Mouse (Mus musculus) T-helper 1 cell (primary cell): ENCODE results near the gene Klhl5.

Source experiments
- in situ Hi-C: fragments of 300-600 bp; cut with MboI, MseI; formaldehyde crosslinking; loops from one replicate; pipeline ENCODE4 v1.15.1; 2025; ENCODE audit warnings: high pct_unique_total_duplicates

Gene Klhl5

DNA sequence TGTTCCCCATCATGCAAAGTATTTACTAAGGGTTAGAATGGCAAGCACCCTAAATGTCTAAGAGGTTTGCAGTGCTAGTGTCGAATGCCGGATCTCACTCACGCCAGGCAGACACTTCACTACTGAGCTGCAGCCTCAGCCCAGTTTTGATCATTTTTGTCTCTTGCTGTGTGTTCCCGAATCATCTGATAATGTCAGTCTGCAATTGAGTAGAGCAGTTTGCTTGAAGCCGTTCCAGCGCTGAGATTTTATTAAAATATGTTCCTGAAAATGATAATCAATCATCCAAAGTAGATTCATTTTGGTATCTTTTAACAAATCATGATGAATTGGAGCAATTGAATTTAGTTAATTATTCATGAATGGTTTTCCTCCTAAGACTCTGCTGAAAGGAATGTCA is 39.4 kb downstream of the Klhl5 start:
- in situ Hi-C loops: no loop called here

DNA sequence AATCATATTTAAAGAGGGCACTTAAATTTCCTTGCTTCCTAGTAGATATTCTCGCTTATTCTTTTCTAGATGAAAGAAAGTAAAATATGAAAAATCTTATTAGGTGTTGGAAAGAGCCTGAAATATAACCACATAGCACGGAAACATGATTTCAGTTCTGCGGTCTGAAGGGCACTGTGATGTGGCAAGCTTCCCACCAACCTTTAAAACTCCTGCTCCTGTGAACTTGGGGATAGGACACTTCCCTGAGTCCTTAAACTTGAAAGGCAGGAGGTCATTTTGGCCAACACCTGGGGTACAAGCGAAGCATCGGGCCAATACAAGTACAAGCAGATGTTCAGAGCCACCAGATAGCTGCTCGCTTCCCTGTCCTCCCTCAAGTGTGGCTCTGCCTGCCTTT is 42.4 kb downstream of the Klhl5 start:
- in situ Hi-C loops: no loop called here

DNA sequence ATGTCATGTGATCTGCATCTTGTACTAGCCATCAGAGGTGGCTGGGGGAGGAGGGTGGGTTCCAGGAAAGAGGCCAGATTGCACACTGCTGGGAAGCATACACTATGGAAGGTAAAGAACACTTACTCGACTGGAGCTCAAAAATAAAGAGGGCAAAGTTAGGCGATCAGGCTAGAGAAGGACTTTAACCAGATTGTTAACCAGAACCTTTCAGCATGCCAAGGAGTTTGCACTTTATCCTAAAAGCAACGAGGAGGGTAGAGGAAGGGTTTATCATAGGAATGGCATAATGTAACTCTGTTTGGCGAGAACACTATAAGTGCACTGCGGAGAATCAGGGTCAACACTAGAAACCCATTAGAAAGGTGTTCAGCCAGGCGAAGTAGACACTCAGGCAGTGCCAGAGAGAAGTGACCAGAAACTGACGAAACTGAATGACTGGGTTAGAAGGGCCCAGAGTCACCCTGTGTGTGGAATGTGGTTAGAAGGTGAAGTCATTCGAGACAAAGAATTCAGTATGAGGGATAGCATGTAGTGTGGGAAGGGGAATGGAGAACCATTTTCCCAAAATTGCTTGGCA is 43.1 kb downstream of the Klhl5 start:
- in situ Hi-C loops: no loop called here

DNA sequence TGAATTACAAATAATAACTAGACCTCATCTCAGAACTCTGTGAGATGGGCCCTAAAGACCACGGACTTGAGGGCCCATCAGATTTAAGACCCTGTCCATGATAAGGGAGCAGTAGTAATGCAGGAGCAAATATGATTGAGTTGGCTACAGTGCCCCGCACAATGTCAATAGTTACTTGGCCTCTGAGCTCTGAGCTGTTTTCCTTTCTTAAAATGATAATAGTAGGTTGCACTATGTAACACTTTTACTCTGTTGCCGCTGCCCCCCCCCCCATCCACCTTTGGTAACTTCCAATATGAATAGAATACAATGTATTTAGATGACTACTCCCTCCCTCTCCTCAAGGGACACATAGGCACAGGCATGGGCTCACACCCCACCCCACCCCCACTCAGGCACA is 43.9 kb downstream of the Klhl5 start:
- in situ Hi-C loops: no loop called here

DNA sequence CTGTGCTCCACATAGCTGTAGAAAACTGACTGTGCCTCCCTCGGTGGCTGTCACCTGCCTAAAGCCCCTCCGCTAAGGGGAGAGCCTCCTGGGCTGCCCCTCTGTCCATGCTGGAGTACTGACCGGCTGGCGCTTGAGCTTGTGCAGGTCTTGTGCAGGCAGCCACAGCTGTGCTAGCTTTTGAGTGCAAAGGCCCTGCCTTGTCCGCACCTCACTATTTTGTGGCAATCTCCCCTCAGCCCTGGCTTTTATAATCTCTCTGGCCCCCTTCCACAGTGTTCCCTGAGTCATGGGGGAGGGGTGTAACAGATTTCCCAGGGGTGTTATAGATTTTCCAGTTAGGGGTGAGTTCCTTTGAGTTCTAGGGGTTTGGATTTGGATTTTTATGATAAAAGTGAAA is 44.4 kb downstream of the Klhl5 start:
- in situ Hi-C loops: no loop called here

DNA sequence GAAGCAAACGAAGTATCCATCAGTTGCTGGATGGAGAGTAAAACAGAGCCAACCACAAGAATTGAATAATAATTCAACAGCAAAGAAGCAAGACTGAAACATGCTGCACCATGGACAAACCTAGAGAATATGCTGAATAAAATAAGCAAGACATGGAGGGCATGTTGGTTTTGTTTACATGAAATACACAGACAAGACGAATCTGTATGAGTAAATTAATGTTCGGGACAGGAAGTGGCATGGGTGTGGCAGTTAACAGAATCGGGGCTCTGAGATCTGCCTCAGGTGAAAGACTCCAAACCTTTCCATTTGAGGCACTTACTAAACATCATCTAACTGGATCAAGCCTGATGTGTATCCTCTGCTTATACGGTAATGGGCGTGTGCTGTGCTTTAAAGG is 46.9 kb downstream of the Klhl5 start:
- in situ Hi-C loops: no loop called here

DNA sequence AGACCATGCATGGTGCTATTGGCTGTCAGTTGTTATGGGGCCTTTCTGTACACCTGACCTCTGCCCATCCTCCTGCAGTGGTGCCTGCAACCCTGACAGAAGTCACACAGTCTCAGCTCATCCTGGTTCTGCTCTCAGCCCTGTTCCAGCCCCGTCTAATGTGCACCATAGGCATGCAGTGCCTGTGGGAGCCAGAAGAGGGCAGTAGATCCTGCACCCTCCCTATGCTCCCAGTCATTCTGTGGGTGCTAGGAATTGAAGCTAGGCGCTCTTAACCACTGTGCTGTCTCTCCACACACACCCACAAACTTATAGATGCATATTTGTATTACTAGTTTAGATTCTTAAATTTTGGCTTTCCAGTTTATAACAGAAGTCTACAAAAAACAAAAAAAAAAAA is 49.5 kb downstream of the Klhl5 start:
- in situ Hi-C loops: no loop called here

DNA sequence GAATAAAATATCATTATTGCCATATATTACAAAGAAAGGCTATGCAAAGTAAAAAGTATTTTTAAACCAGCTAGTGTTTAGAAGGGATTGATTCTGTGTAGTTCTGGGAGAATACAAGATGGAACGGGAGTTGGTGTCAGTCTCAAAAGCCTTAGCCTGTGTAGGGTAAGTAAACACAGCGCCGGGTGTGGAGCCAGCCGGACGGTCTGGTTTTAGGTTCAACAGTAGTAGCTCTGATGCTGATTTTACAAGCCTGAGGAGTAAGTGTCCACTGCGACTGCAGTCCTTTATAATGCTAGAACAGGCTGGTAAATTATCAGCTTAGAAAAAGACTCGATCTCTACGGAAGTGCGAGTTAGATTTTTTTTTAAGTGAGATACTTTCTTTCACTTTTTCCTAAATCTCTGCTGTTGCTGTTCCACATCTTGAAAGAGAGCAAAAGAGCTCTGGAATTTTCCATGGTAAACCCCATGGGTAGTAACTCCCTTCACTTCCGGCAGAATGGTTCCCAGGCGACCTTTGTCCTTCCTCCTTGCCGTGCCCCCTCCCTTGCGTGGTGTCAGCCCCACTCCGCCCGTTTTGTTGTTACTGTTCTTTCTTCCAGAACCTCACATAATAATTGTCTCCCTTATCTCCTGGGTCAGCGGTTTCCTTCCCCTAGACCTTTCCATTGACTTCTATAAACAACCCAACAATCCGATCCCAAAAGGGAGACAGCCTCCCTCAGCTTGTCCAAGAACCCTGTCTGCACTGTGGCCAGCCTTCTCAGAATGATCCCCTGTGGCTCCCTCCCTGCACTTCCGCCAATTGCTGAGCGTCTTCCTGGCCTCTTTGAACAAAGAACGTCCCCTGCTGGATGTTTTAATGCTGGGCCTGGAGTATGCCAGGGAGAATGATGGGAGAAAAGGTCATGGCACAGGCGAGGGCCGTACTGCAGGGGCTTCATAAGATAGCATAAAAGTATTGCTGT is 50.4 kb downstream of the Klhl5 start:
- in situ Hi-C loops: no loop called here

DNA sequence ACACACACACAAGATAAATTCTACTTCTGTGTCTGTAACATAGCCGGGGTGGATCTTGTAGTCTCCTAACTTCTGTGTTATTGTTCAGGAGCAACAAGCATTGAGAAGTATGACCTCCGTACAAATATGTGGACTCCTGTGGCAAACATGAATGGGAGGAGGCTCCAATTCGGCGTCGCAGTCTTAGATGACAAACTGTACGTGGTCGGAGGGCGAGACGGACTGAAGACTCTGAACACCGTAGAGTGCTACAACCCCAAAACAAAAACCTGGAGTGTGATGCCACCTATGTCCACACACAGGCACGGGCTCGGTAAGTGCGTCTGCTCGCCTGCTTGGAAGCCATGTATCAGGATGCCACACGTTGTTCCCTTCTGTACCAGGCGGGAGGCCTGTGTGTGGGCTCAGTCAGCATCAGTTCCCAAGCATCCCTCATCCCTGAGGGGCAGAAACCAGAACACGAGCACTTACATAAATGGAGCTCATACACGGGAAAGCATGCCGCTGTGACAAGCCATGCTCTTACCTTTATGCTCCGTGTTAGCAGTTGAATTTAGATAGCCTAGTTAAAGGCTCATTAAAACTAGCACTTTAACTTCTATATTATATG is 51.5 kb downstream of the Klhl5 start:
- in situ Hi-C loops: no loop called here

DNA sequence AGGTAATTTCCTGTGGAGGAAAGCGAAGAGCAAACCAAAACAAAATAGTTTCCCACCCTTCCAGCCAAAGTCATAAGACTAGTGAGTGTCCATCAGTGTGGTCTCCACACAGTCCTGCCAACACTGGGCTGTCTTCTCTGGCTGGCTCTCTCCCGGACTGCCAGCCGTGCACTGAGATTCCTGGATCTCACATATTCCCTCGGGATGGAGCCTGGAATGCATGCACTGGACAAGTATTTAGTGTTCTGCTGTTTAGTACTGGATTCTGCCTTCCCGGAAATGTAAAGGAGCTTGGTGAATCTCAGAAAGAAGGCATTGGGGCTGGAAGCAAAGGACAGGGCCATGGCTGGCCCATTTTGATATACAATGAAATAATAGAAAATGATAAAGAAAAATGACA is 55.7 kb downstream of the Klhl5 start:
- in situ Hi-C loops: no loop called here

DNA sequence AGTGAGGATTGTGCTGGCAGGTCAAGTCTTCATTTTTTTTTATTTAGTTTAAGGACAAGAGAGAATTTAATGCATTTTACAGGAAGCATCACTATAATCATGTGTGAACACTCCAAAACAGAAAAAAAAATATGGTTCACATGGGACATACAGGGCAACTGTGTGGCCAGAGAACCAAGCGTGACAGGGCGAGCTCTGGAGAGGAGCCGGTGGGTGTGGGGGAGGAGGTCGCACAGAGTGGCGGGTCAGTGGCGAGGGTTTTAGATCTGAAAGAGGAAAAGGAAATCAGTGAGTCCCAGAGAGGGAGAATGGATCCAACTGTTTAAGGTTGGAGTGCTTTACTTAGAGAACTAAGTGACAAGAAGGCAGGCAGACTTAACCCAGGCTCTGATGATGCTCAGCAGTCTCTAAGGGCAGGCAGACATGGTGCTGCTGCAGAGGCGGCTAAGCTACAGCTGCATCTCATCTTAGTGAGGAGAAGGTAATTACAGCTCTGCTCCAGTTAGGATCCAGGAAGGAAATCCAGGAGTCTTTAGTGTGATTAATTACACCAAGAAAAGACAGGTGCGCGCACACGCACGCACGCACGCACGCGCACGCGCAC is 56.3 kb downstream of the Klhl5 start:
- in situ Hi-C loops: no loop called here

DNA sequence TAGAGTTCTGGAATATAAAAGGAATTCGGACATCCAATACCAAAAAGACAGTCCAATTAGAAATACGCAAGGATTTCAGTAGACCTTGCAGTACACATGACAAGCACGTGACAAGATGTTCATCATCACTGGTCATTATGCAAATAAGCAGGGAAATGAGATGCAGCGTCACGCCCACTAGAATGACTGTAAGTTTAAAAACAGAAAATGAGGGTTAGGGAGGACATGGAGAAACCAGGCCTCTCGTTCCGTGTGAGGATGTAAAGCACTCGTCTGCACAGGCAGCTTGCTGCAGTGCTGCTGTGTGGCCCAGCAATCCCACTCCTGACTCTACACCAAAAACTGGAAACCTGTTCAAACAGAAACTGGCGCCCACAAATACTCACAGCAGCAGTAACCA is 62.9 kb downstream of the Klhl5 start:
- in situ Hi-C loops: no loop called here

DNA sequence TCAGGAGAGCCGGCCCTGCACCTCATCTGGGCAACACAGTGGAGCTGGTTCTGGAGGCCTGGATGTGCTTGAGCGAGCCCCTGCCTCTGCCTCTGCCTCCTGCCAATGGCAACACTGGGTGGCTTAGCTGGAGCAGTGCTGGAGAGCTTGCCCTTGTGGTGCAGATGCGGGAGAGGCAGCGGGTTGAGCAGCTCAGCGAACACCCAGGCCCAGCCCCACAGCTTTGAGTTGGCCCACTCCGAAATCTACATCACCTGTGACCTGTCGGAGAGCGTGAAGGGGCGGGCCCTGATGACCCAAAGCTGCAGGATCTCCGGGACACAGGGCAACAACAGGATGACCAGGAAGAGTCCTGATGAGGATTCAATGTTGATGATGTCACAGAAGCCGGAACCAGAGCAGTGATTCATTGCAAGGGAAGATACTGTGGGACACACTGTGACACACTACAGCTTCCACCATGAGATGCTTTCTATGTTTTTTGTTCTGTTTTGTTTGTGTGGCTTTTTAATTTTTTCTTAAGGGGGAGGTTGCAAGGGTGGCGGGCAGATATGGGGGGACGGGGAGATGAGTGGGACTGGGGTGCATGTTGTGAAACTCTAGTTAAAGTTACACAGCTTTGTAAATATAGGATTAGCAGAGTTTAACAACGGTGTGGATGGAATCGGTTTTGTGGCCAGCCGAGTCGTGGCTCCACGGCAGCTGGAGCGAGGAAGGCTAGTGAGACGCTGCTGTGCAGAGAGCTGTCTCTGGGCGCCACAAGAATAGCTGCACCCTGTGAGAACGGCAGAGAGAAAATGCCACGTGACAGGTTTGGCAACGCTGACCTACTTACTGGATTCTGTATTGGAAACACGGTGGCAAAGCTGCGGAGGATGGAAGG is 67.9 kb downstream of the Klhl5 start:
- in situ Hi-C loops: no loop called here

DNA sequence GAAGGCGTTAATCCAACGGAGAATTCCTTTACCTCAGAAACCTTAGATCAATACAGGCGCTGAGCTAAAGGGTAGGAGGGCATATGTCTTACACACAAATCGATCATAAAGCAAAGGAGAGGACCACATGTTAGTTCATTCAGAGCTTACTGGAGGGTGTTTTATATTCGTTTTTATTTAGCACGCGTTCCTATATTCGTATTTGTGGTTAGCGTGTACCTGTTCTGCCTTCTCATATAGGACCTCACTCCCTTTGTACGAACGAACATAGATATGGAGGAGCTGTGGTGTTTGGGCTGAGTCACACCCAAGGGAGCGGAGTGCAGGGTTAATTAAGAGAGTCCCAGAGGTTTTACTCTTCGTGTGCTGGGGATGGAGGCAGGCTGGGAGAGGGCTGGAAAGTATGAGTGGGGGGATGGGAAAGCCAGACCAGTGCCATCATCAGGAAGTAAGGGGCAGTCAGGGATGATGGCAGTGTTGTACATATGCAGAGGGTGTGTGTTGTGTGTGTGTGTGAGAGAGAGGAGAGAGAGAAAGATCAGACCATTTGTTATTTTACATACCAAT is 68.7 kb downstream of the Klhl5 start:
- in situ Hi-C loops: no loop called here

DNA sequence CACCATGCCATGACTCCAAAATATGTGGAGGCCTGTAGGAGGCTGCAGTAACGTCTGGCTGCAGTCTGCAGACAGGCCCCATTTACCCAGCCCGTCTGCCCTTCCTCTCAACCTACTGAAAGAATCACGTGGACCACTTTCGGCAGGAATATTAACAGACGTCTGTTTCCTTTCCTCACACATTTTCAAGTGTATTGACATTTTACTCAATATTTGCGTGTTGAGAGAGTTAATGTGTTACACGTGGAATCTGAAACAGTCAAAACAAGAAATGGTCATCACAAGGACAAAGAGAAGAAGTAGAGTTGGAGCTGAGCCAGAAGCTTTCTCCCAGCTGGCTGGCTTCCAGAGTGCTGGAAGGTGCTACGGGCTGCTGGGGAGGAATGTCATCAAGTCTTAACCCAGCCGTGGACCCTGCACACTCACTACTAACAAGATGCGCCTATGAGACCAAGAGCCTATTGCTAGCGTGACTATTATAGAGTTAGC is 69.7 kb downstream of the Klhl5 start:
- in situ Hi-C loops: no loop called here

DNA sequence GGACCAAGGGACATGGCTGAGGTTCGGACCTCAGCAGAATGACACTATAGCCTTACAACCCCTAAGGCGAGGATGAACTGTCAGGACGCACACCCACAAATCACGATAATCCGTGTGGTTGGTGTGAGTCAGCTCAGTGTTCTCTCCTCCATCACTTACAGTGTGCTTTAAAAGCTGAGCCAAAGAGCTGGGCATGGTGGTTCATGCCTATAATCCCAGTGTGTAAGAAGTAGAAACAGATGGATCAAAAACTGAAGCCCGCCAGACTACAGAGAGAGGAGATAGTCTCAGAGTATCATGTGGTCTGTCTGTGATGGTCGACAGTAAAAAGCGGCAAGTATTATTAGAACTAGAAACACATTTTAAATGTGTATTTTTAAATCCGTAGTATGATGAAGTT is 71.1 kb downstream of the Klhl5 start:
- in situ Hi-C loops: no loop called here

DNA sequence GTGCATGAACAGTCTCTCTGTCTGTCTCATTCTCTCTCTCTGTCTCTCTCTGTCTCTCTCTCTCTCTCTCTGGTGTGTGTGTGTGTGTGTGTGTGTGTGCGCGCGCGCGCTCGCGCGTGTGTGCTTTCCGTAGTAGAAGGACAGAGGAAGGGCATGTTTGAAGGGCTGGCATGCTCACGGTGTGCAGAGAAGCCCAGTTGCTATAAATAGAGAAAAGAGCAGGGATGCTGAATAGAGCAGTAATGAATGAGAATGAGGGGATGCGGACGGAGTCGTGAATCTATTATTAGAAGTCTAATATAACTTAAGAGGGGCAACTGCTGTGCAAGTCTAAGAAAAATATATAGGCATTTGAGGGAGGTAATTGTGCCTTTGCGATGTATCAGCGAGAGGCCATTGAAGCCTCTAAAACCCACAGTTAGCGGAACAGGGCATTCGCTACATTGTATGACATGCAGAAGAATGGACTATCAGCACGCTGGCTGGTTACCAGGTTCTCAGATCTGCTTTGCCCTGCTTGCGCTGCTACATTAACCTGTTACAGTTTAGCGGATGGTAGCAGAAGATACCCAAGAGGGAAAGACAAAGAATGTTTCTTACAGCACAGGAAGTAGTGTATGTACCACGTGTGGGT is 73.9 kb downstream of the Klhl5 start:
- in situ Hi-C loops: no loop called here

DNA sequence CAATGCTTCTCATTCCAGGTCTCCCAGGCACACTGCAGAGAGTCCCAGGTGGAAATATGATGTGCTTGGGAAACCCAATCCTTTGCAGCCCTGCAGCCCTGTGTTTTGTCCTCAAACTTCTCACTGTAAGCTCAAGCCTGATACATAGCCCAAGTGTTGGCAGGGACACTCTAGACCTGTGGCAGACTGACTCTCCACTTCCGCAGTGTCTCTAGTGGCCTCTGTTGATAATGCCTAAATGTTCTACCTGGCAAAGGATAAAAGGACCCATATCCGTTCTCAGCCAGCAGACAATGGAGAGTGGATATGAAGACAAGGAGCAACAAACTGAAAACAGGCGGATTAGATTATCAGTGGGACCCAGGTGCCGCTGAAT is 74.4 kb downstream of the Klhl5 start:
- in situ Hi-C loops: no loop called here

DNA sequence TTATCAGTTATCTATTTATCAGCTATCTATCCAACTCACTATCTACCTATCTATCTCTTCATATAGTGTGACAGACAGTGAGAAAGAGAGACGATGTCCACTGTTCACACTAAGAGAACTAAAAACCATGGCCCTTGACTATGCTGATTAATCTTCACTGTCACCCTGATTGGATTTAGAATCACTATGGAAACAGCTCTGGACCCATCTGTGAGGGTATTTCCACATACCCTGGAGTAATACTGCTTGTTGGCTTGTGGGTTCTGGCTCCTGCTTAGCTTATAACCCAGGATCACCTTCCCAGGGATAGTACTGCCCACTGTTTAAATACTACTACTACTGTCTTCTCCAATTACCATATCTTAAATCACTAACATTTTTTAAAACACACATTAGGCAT is 74.9 kb downstream of the Klhl5 start:
- in situ Hi-C loops: no loop called here

DNA sequence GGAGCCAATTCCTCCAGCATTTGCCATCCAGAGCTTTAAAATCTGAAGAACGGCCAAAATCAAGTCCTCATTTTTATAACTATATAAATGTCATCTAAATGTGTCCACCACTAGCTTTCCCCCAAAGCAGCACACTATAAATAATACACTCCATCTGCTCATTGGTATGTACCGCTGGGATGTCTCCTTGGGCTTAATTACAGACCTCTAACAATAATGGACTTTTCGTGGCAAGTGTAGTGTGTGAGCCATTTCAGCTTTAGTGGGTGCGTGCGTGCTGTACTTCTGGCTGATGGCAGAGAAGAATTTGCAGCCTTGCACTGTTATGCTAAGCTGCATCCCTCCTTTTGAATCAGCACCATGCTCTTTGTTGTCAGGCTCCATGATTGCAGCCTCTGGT is 84.3 kb downstream of the Klhl5 start:
- in situ Hi-C loops: no loop called here

DNA sequence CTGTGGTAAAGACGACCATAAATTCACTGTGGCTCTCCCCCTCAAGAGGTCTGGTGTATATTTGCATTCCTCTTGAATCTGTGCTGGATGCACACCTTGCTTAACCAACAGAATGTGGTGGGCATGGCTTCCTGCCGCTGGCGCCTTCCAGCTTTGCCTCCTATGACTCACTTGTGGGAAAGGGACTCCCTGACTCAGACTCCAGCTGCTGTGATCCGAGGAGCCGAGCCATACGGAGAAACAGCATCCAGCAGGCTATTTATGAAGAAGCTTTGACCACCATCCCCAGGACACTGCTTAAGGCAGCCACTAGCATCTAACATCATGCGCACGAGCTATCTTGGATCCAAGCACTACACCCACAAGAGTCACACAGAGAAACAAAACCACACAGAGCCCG is 87.1 kb downstream of the Klhl5 start:
- in situ Hi-C loops: no loop called here
